Mouse (Mus musculus) testis, postnatal 14 days (tissue): ENCODE results near the gene Wtap.
"Not testable (repeated sequence)": the region's sequence is repeated elsewhere in the genome, so short reads cannot be mapped to it uniquely, and the experiment has no call there.

Experiments used
- DNase-seq: peaks from one replicate; pipeline ENCODE4 v3.0.0; 2021; ENCODE audit warnings: low spot score

The Wtap gene

DNA sequence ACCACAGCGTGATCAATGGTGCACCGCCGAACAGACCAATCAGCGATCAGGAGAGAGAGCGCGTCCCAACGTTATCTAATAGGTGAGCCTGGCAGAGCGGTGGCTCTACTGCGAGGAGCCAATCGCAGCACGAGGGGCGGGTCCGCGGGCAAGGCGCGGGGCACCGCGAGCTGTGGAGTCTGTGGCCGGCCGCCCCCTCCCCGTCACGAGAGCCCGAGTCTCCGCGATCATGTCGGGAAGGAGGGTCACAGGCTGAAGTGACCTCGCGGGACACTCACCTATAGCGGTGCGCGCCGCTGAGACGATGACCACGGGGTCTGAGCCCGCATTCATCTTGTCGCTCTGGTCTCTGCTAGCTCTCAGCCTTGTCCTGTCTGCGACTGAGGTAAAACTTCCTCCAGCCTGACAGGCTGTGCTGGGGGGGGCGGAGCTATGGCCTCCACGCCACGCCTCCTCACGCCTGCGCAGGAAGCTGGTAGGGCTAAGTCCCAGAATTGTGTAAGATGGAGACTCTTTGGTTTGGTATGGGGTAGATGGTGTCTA is 33.6 kb downstream of the Wtap start, which contains the start of gene Acat2:
Gene Acat2, minus strand, starts transcription at position 417 of the 543 bp plus-strand sequence.
- peak; percentile 93 for DNase-seq

DNA sequence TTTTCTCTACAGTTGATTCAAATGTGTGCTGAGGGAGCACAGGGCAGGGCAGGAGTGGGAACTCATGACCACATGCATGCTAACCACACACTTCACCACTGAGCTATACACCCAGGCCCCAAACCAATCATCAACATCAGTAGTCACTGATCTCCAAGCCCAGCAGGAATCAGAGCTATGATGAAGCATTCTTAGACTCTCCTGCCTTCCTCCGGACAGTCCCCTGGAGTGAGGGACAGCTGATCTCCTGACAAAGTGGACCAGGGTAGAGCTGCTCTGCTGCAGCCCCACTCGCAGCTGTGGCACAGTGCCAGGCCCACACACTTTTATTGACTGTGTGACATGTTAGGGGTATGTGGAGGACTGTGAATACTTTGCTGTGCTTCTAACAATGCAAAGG is 34.6 kb downstream of the Wtap start:
- not testable (repeated sequence) for DNase-seq

DNA sequence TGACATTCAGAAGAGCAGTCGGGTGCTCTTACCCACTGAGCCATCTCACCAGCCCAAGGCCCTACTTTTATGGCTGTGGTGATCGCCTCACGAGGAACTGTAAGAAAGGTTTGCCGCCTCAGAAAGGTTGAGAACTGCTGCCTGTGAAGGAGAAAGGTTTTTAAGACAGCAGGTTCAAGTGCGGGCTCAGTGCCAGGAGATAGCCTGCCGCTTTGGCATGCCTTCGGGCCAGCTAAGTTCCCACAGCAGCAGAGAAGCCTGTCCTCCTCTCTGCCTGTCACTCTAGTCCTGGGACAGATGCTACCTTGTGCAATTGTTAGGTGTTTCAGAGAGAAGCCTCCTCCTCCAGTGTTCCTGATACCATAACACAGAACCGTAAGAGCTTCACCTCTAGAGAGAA is 37.3 kb downstream of the Wtap start:
- DNase-seq = no peak

DNA sequence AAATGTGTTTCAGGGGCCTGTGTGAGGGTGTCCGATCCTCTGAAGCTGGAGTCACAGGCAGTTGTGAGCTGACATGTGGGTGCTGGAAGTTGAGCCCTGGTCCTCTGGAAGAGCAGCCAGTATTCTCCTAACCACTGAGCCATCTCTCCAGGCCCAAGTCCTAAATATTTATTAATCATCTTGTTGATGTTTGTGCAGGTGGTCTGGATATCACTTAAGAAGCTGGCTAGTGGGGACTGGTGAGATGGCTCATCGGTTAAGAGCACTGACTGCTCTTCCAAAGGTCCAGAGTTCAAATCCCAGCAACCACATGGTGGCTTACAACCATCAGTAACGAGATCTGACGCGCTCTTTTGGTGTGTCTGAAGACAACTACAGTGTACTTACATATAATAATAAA is 44.3 kb downstream of the Wtap start:
- no peak for DNase-seq

DNA sequence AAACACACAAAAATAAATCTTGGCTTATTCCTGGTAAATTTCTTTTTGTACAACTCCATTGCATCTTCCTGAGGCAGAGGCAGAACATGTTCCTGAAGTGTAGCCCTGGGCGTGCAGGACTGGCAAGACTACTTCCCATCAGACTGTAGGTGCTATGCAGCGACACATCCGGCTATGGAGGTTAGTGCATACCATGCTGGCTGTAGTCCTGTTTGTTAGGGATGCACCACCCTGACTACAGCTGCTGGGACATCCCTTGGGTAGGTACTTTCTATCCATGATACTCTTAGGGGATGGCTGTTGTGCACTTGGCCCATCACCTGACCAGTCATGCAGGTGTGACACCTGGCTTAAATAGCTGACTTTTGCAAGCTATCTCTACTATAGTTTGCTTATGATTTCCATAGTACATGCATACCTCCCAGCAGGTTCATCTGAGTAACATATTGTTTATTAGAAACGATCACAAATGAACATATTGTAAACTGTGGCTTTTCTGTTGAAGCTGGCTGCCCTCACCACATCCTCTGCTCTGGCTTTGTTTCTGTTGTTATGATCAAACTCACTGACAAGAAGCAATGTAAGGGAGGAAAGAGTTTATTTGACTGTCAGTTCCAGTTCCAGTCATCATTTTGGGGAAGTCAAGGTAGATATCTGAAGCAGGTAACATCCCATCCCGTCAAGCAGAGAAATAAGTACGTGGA is 51.4 kb downstream of the Wtap start:
- no peak for DNase-seq

DNA sequence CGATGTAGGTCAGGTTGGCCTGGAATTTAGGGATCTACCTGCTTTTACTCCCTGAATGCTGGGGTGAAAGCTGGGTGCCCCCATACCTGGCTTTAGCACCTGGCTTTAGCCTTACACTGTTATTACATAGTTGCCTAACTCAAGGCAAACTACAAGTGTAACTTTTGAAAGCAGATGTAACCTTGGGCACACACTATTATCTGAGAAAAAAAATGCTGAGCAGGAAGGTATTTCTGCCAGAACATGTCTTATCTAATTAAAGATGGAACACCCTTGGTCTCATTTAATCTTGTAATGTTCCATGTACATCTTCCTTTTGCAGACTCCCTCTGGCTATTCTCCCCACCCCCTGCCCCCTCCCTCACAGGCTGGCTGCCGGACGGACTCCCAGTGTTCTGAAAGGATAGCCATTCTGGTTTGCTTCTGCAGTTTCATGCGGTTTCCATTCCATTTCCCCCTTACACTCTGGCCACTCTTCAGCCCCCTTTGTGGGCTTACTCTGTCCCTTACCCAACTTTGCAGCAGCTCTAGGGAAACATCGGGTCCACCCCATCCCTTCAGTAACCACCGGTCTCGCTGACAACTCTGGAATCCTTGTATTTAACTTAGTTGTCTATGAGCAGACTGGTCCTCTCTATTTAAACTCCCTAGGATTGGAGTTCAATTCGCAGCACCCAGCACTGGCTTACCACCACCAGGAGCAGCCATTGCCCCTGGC is 52.3 kb downstream of the Wtap start:
- DNase-seq = peak; percentile 35

DNA sequence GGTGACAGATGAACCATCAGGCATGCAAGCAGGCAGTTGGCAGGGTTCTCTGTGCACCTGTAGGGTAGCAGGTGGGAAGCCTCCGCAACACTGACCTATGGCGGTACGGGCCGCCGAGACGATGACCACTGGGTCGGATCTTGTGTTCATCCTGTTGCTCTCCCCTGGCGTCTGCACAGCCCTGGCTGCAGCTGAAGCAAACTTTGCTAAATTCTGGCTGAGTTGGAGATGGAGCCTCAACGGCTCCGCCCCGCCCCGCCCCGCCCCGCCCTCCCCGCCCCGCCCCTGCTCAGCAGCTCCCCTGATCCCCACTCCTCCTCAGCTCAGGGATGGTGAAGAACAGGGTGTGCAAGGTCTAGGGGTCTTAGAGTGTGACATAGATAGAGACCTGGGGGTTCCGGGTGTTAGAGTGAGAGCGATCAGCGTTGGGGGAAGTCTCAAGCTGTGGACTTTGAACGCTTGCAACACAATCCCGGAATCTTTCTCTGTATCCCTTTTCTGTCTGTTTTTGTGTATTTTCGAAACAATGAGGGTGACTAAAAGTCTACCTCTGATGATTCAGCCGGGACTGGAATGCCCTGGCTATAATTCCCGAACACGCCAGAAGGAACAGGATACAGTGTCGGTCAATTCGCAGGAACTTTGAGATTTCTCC is 53.7 kb downstream of the Wtap start, which contains the start of gene Acat3:
Gene Acat3, minus strand, starts transcription at position 450 of the 655 bp plus-strand sequence.
- DNase-seq = no peak

DNA sequence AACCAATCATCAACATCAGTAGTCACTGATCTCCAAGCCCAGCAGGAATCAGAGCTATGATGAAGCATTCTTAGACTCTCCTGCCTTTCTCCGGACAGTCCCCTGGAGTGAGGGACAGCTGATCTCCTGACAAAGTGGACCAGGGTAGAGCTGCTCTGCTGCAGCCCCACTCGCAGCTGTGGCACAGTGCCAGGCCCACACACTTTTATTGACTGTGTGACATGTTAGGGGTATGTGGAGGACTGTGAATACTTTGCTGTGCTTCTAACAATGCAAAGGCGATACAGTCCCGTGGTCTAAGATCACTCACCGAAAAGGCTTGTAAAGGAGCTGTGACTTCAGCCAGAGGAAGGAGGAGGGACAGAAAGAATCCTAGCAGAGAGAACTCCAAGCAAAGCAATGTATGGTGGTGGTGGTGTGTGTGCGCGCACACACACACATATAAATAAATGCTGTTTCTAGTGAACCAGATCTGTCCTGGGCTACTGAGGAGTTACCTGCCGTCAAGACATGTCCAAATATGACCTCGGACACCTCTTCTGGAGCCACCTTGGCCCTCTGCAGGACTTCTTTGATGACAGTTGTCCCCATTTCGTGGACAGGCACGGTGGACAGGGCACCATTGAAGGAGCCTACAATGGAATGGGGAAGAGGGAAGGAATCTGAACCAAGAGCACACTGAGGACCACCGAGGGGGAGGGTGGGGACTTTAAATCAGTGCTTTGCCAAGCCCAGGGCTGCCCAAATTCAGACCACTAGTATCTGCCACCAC is 54.4 kb downstream of the Wtap start:
- not testable (repeated sequence) for DNase-seq

DNA sequence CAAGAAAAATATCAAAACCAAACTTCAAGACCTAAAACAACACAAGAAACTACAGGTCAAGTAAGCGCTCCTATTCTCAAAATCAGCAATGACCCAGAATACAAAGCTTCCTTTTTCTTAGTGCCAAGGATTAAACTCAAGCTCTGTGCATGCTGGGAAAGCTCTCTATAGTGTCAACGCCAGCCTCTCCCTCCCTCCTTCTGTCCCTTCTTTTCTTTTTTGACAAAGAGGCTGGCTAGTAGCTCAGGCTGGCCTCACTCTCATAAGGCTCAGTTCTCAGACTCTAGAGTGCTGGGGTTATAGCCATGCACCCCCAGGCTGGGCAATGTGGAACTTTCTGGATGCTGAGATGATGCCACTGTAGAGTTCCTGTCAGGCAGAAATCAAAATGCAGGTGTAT is 55.9 kb downstream of the Wtap start:
- DNase-seq = no peak

DNA sequence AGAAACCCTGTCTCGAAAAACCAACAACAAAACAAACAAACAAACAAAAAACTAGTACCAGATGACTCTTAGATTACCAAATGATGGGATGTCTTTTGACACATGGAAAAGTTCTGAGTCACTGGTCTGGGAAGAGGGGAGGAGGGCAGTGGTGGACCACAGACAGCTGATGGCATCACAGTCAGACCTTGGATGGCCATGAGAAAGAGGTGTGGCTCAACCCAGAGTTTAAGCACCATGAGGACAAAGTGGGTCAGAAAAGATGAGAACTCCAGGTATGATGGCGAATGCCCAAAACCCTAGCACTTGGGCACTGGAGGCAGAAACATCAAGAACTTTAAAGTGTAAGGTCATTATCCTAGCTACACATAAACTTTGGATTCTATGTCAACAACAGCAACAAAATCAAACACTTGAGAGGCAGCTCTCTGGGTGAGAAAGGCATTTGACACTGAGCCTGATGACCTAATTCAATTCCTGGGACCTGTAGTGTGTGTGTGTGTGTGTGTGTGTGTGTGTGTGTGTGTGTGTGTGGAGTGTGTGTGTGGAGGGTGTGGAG is 56.5 kb downstream of the Wtap start:
- DNase-seq = no peak

DNA sequence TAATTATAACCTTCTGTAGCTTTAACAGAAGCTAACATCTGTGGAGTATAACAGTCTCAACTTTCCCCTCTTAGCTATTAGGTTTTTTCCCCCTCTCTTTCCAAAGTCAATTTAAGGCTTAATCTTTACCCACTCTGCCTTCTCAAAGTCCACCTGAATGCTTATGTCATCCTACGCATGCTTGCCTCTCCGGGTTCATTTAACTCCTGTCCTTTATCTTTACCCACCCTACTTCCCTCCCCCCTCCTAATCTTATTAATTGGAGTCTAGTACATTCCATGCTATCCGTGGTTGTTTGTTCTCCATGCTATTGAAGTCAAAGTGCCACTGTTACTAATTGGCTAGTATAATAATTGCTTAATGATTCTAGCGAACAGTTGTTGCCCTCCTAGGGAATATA is 58.2 kb downstream of the Wtap start:
- DNase-seq = no peak

DNA sequence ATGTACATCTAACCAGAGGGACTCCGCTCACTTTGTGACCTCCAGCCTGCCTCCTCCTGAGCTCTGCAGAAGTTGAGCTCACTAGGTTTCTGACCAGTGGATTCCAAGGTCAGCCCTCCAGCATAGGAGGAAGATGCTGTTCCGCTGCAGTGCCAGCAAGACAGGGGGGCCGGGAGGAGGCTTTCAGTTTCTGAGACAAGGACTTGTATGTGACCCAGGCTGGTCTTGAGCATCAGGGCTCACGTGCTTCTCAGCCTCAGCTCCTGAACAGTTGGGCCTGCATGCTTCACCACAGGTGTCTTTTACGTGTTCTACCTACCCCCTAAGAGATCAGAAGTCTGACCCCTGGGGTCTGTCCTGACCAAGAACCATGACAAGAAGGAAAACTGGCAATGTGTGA is 62.4 kb downstream of the Wtap start:
- DNase-seq = peak; percentile 30

DNA sequence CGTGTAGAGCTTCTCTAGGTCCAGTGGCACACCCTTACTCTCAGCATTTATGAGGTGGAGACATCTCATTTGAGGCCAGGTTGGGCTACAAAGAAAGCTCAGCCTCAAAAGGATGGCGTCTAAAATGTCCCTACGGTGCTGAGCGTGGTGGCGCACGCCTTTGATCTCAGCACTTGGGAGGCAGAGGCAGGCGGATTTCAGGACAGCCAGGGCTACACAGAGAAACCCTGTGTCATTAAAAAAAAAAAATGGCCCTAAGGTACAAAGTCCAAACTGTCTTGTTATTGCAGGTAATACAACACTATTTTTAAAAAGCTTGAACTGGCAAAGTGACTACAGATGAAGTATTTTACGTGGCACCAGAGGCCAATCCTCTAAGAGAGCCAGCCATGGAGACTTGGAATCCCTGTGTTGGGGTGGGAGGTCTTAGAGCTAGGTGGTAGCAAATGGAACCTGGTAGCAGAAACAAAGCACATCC is 68.2 kb downstream of the Wtap start:
- DNase-seq = no peak

DNA sequence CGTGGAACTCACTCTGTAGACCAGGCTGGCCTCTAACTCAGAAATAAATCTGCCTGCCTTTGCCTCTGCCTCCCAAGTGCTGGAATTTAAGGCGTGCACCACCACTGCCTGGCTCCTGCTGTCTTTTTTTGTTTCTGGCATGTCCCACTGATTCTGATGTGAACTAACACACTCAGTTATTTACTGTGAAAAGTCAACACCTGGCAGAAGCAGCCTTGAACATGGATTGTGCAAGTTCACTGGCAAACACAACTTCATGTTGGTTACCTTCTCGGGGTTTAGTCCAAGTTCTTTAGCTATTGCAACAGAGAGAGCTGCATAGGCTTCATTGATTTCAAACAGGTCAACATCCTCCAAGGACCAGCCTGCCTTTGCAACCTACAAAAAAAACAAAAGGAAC is 69.0 kb downstream of the Wtap start:
- no peak for DNase-seq

DNA sequence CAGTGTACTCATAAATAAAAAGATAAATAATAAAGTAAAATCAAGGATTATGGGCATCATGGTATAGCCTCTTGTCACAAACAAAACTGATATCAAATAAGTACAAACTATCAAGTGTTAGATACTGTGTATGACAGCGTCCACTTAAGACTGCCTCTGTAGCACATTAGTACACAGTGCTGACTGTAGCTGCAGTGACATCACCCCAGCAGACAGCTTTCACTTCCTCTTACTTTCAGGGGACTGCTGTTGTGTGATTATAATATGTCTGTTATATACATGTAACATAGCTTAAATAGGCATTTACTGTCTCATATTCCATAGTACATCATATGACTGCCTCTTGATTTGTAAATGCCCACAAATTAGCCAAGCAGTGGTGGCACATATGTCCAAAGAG is 72.9 kb downstream of the Wtap start:
- DNase-seq = no peak
